Mouse (Mus musculus) cerebral cortex, adult 2 months (tissue): ENCODE data around the gene Poldip2.

Source experiments
- WGBS: fragments of 180-500 bp; shearing (Covaris S2); methylation state at CpG from one replicate; pipeline ENCODE4 v1.1.7; 2018; 5-methylcytosine and 5-hydroxymethylcytosine counted together

The Poldip2 gene

DNA sequence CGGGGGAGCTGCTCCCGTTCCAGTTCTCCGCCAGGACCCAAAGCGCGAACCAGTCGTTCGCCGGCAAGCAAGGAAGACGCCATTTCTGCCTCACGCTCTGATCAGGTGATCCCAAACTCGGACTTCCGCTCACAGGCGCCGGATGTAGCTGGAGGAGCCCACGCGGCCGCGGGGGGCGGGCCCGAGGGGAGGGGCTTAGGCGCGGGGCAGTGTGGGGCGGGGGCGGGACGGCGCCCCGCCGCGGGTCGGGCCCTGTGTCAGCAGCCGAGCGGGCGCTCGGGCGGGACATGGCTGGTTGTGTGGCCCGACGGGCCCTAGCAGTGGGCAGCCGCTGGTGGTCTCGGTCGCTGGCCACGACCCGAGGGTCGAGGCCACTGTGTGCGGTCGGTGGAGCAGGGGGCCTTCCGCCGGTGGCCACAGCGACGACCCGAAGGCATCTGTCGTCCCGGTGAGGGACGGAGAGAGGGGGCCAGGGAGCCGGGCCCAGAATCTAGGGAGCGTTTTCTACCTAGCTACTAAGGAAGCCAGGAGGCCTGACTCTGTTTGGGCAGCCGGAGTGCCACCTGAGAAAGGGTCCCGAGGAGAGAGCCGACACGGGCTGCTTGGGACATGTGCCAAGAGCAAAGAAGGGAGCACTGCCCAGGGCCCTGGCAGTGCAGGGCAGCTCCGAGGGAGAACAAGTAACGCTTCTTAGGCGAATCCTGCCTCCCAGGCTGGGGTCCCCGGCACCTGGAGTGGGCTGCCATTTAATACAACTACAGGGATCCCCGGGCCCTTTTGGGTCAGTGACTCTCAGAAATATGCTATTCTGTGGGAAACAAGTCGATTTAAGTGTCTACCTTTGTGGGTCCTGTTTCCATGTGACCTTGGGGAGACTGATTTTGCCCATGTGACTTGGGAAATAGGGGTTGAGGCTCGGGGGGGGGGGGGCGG, at the start of gene Poldip2, which contains the start of gene Tmem199:
TSS of gene Poldip2 (plus strand) at position 169 of the 933 bp plus-strand sequence.
TSS of gene Tmem199 (minus strand) at position 148 of the 933 bp plus-strand sequence.
- WGBS = under 1% methylated on average over 66 of the region's 67 CpGs

DNA sequence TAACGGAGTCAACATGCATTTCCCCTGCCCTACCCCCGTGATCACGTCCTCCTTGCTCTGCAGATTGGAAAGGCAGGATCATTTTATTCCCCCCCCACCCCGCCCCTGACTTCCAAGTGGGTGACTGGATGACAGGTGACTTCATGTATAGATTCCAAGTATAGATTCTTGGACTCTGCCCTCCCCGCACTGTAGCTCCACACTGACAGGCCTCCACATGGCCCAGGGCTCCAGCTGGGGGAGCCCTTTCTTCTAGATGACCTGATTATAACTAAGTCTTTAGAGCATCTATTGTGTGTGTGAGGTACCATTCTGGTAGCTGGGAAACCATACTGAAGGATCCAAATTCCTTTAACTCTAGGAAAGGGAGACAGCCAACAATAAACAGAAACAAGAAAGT, 49.3 kb upstream of the Poldip2 start:
- 87% methylated on average over 5 of the region's 5 CpGs for WGBS

DNA sequence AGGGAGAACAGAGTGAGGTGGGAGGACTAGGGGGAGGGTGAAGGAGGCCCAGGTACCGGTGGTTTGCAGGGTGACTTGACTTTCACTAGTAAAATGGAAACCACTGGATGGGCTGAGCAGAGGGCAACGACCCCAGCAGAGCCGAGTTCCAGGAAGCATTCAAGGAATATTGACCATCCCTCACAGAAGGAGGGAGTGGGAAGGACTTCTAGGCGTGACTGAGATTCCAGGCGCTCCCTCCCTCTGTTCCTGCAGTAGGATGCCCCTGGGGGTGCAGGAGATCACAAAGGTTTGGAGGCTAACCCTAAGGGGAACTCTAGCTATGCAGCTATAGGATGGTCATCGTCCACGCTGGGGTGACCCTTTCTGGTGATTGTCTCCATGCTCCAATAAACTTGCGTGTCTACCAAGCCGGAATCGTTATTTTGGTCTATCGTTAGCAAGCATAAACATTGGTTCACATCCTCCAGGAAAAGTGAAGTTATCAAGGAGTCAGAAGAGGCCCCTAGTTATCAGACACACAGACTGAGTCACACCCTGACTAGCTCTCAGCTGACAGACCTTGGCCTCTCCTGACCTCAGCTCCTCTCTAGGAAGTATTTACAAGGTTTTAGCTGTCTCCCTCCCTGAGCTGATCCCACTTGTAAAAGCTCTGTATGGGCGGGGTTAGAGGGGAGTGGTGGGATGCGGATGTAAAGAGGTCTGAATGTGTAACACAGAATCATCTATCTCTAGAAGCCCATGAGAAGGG, 48.5 kb upstream of the Poldip2 start:
- 77% methylated on average over 13 of the region's 13 CpGs for WGBS

DNA sequence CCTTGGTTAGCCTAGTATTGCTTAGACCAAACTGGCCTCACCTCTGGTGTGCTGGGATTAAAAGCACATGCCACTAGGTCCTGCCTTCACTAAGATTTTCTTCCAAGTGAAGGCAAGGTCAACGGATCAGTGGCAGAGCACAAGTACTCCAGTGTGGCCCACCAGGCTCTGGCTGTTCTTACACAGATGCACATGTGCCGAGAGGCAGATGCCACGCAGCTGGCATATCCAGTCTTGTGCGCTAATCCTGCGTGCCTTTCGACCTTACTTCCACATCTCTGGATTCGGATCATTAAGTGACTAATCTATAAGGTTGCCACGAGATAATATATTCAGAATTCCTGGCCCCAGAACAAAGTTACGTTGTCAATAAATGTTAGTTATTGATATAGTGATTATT, 46.9 kb upstream of the Poldip2 start:
- 40% methylated on average over 9 of the region's 9 CpGs for WGBS

DNA sequence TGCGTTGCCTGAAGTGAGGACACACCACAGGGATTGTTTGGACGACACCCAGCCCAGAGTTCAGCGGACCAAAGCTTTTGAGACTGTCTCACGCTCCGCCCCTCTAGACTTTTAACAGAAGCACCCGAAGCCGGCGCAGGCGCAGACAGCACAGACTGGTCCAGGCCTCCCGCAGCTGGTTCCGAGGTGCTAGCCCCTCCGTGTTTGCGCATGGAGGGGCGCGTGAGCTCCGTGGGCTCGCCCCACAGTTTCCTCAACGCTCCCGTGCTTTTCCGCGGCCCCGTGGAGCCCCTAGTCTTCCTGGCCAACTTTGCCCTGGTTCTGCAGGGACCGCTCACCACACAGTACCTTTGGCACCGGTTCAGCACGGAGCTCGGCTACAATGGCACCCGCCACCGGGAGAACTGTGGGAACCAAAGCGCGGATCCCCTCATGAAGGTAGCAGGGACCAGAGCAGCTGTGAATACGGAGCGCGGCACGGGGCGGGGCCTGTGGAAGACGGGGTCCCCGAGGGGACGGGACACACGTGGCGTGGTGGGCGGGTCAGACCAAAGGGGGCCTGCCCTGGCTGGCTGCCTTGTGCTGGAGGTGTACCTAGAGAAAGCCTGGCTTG, 46.3 kb upstream of the Poldip2 start, which contains the start of gene Slc46a1:
TSS of gene Slc46a1 (plus strand) at position 130 of the 613 bp plus-strand sequence.
- WGBS = under 1% methylated on average over 41 of the region's 41 CpGs

DNA sequence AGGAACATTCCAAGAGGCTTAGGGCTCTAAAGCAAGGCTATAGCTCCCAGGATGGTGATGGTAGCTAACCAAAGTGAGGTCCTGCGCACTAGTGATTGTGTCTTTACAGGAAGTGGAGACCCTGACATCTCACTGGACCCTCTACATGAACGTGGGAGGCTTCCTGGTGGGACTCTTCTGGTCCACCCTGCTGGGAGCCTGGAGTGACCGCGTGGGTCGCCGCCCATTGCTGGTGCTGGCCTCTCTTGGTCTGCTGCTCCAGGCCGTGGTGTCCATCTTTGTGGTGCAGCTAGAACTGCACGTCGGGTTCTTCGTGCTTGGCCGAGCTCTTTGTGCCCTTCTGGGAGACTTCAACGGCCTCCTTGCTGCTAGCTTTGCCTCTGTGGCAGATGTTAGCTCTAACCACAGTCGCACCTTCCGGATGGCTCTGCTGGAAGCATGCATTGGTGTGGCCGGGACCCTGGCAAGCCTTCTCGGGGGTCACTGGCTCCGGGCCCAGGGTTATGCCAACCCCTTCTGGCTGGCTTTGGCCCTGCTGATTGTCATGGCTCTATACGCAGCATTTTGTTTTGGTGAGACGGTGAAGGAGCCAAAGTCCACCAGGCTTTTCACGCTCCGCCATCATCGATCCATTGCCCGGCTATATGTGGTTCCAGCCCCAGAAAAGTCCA, 45.6 kb upstream of the Poldip2 start:
- 53% methylated on average over 23 of the region's 23 CpGs for WGBS

DNA sequence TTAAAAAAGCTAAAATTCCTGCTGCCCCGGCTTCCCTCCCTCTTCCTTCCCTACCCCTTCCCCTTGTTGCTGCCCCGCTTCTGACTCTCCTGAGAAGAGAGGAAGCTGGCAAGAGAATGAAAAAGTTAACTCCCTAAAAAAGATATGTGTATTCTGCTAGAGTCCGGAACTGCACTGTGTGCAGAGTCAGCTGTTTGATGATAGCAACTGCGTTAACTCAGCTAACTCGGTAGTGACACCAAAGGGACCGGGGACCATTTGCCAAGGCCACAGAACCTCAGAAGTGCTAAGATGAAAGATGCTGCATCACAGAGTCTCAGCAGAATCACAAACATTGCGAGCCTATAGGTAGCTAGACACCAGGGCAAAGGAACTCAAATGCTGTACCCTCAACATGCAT, 44.5 kb upstream of the Poldip2 start:
- WGBS = 85% methylated on average over 7 of the region's 7 CpGs

DNA sequence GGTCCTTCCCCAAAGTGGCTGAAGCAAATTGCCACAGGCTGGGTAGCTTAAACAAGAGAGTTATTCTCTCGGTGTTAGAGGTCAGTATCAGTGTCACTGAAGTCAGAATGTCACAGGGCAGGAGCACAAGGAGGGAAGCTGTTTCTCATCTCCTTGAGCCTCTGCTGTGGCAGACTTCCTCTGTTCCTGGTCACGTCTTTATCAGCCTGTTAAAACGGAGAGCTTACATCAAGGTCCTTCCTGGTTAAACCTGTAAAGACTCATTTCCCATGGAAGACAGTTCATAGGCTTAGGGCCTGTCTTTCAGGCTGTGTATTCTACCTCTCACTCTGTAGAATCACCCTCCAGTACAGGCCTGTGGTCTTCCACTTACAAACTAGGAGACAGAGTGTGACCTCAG, 44.1 kb upstream of the Poldip2 start:
- 81% methylated on average over 3 of the region's 3 CpGs for WGBS

DNA sequence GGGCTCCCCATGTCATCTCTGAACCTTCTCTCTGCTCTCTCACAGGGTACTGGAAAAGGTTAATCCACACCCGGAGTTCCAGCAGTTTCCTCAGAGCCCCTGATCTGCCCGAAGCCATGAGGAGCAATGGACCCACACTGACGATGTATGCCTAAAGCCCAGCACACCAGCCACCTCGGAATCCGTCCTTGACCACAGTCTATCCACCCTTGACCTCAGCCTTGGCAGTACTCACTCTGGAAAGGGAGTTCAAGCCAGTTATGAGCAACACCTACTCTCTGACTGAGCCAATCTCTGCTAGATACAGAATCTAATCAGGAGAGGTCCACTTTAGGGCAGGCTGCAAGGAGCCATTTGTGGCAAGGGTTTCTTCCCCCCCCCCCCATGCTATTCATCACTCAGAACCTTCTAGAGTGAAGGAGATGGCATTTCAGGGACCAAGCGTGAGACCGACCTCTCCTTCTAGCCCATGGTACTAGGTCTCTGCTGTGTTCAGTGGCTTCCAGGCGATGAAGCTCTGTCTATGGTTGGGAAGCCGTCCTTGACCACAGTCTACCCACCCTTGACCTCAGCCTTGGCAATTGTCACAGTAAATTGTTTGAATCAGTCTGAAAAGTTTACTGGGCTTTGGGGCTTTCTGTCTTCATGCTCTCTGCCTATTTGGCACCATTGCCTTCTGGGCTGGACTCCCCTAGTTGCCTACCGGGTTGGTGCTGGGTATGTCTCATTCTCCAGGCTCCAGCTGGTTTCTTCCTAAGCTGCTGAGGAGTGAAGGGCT, 40.5 kb upstream of the Poldip2 start:
- WGBS = 95% methylated on average over 10 of the region's 10 CpGs

DNA sequence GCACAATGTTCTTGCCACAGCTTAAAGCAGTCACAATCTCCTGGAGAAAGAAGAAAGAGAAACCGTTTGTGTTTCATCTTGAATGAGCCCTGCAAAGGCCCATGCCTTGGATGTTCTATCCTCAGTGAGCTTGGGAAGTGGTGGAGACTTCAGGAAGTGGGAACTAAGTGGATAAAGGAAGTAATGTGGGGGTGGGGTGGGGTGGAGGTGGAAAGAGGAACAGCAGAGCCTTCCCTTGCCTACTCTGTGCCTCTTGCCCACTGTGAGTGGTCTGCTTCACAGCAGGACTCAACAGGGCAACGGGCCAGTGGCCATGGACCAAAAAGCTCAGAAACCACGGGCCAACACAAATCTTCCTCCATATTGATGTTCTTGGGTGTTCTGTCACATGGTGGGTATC, 36.7 kb upstream of the Poldip2 start:
- WGBS = 78% methylated on average over 3 of the region's 3 CpGs

DNA sequence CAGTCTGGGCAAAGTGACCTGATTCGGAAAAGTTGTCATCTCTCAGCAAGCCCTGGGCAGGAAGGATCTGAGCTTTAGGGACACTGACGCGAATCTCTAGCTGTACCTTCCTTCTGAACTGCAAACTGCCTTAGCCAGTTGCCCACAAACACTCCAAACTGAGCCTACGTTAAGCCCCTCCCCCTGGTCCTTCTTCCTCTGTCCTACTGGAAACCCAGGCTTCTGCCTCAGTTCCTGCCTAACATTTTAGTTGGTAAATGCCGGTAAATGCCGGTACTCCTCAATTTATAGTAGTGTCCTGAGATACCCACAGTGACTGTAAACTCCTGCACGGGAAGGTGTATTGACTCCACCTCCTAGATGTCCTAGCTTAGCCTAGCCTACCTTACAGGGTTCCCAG, 28.4 kb upstream of the Poldip2 start:
- WGBS = 72% methylated on average over 7 of the region's 7 CpGs

DNA sequence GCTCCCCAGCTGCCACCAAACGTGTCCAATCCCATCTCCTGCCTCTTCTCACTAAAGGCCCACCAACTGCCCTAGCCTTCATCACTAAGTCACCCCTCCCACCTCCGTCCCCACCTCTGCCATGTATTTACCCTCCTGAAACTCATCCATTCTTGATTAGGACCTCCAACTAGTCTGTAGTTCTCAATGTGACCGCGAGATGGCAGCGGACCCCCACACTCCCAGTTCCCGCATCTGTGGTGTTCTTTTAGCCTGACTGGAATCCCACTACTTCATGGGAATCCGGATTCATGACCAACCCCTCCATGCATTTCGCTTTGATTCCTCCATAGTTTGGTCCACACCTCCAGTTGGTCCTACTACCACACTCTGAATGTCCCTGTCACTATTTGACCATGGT, 23.8 kb upstream of the Poldip2 start:
- WGBS = 12% methylated on average over 8 of the region's 8 CpGs

DNA sequence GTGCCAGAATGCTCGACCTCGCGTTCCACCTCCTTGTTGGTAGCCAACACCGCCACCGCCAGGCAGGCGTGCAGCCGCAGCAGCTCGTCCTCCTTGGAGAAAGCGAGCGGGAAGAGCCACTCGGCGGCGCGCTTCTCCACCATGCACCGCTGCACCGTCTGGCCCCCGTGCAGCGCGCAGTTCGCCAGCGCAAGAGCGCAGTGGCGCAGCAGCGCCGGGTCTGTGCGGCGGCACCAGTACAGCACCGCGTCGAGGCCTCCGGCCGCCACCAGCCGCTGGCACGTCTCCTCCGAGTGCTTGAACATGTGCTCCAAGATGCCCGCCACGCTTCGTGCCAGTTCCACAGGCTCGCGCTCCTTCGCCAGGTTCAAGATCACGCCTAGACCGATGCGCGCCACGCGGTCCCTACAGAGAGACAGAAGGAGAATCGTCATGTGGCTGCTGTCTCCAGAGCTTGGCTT, 21.2 kb upstream of the Poldip2 start:
- 5% methylated on average over 46 of the region's 48 CpGs for WGBS

DNA sequence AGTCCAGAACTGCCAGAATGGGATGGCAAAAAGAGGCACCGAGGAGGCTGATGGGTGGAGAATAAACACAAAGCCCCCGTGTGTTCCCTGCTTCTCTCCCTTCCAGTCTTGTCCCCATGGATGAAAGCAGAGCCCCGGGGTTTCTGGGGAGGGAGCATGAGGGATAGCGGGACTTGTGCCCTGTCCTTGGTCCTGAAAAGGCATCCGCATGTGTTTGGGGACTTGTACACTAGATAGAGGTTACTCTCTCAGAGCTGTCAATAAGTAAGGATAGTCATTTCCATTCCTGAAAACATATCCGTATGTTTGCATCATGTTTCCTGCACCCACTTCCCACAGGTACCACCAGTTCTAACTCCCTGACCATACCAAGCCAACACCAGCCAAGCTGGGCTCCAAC, 16.1 kb upstream of the Poldip2 start:
- 12% methylated on average over 6 of the region's 6 CpGs for WGBS

DNA sequence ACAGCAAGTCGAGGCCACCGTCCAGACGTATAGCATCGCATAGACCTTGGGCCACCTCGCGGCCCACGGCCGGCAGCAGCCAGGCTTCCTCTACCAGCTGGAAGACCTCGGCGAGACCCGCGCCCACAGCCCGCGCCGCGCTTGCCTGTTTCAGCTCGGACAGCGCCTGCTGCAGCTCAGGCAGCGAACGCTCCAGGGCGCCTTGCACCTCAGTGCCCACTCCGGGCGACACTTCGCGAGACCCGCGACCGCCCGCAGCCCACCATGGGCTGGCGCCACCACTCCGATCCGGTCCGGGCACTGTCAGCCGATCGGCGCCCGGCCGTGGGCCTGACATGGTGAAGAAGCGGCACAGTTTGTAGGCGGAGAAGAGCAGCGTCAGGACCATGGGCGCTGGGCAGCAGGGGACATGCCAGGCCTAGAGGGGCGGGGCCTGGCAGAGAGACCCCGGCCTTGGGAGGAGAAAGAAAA, 14.9 kb upstream of the Poldip2 start:
- under 1% methylated on average over 44 of the region's 44 CpGs for WGBS

DNA sequence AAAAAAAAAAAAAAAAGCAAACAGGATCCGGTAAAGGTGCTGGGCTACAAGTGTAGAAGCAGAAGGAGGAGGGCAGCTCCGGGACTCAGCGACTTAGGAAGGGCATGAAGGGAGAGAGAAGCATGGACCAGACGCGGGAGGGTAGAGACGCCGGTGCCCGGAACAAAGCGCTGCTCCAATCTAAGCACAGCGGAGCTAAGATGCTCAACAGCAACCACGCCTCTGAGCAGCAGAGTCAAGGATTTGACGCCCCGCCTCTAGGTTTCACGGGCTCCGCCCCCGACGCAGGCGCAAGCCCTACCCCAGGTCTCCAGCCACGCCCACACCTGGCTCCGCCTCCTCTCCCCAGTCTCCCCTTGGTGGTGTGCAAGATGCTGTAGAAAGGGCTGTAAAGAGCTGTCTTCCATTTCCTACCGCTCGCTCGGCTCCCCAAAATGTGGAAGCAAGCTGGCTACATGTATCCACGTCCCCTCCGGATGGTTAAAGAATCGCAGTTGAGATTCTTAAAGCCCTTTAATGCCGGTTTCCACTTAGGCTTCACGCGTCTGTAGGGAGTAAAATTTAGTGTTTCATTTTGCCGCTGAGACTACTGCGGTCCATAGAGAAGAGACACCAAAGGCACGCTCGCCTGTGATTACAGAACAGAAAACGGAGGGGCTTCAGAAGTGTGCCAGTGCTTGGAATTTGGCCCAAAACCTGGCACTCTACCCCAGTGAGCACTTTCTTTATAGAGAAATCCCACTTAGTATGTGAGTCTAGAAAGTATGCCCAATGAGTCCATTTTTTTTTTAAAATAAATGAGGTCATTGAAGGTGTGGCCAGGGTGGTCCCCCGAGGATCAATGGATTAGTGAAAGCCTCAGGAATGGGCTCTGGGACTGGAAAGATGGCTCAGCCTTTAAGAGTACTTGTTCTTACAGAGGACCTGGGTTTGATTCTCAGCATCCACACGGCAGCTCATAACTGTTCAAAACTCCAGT, 14.2 kb upstream of the Poldip2 start, which contains the start of gene Sarm1:
TSS of gene Sarm1 (minus strand) at position 211 of the 979 bp plus-strand sequence.
- WGBS = 2% methylated on average over 36 of the region's 36 CpGs

DNA sequence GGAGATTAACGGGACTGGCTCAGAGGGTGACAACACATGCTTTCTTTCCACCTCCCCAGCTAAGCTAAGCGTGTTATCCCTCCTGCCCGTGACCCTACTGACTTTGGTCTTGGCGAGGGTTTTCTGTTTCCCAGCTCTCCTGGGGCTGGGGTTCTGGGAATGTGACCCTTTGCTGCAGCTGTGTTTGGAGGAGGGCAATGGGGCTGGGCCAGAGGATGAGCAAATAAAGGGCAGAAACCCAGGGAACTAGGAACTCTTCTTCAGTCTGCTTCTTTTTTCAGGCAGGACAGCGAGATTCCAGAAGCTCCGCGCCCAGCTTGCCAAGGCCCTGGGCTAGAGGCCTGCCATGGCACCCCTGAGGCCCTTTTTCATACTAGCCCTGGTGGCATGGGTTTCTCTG, 13.0 kb upstream of the Poldip2 start, which contains the start of gene Vtn:
TSS of gene Vtn (plus strand) at position 88 of the 400 bp plus-strand sequence.
- WGBS = 74% methylated on average over 7 of the region's 7 CpGs

DNA sequence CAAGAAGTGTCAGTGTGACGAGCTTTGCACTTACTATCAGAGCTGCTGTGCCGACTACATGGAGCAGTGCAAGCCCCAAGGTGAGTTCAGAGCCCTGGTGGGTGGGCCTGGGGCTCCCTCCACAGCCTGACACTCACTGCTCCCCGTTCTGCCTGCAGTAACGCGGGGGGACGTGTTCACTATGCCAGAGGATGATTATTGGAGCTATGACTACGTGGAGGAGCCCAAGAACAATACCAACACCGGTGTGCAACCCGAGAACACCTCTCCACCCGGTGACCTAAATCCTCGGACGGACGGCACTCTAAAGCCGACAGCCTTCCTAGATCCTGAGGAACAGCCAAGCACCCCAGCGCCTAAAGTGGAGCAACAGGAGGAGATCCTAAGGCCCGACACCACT, 12.4 kb upstream of the Poldip2 start:
- 72% methylated on average over 16 of the region's 16 CpGs for WGBS

DNA sequence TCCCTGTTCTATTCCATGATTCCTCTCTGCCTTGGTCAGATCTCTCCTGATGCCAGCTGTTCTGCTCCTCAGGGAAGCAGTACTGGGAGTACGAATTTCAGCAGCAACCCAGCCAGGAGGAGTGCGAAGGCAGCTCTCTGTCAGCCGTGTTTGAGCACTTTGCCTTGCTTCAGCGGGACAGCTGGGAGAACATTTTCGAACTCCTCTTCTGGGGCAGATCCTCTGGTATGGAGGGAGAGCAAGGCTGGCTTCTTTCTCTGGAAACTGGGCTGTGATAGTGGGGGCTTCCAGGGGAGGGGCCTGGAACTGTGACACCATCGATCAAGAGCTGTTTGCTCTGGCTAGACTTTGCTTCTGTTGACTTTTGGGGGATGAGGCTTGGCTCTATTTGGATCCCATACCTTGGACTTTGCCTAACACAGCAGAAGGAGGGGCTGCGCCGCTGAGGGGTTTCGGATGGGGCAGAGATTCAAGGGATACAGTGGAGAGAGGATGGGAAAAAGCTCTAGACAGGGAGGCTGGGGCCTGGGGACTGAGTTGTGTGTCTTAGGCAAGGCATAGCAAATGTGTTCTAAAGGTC, 11.3 kb upstream of the Poldip2 start:
- 58% methylated on average over 9 of the region's 9 CpGs for WGBS
